Comparison of ENCODE assay signal across 21 mouse cellular contexts in genomic region chr2:130004046-130004445, GRCm38 (mm10). TPM values are rescaled to one million over a fixed set of nuclear protein-coding genes. Genes with fewer than 3 reads are reported as not detected.
DNase-seq lines count a peak whose midpoint lies in the region; ATAC-seq lines count a peak whose summit lies in the region.
"Had no signal": no experiment of that assay in that cellular context is flagged by ENCODE, and none has a peak within 500 bp of the region (broad histone marks: within the 10 kb centered on the region; RNA-seq: fewer than 3 reads in every experiment).

No protein-coding gene starts in this region.

- no peaks in the 10 kb centered on the region for H3K27me3 ChIP-seq in heart, embryonic 10.5 days (ENCODE audit: insufficient read depth, poor library complexity, severe bottlenecking)
- no peaks in the 10 kb centered on the region for H3K27me3 ChIP-seq in midbrain, embryonic 10.5 days (ENCODE audit: low read depth, poor library complexity, severe bottlenecking)
- H3K27me3 ChIP-seq in midbrain, embryonic 11.5 days (ENCODE audit: control insufficient read depth, insufficient read depth, low read length) = no peaks in the 10 kb centered on the region
- H3K27me3 ChIP-seq: forebrain, embryonic 15.5 days; limb, embryonic 15.5 days; midbrain, embryonic 13.5 days had no signal

- H3K27ac ChIP-seq in heart, embryonic 10.5 days = no peak overlapping the region
- no peak overlapping the region for H3K27ac ChIP-seq in midbrain, embryonic 10.5 days (replicated peaks)
- no peak overlapping the region for H3K27ac ChIP-seq in midbrain, embryonic 11.5 days (ENCODE audit: low read depth, low read length)
- H3K27ac ChIP-seq: forebrain, embryonic 15.5 days; hindbrain, embryonic 14.5 days; limb, embryonic 15.5 days; midbrain, embryonic 13.5 days had no signal

- no peaks in the 10 kb centered on the region; the same call in 1 of the 2 replicates for H3K4me1 ChIP-seq in heart, embryonic 10.5 days
- H3K4me1 ChIP-seq in midbrain, embryonic 10.5 days = peaks cover 3% of the 10 kb centered on the region; the same call in 1 of the 2 replicates
- no peaks in the 10 kb centered on the region for H3K4me1 ChIP-seq in midbrain, embryonic 11.5 days (ENCODE audit: control insufficient read depth, insufficient read depth, low read length)
- H3K4me1 ChIP-seq: forebrain, embryonic 15.5 days; limb, embryonic 15.5 days; midbrain, embryonic 13.5 days had no signal

- no peak overlapping the region for H3K4me2 ChIP-seq in midbrain, embryonic 11.5 days
- H3K4me2 ChIP-seq: forebrain, embryonic 15.5 days; hindbrain, embryonic 14.5 days; limb, embryonic 15.5 days; midbrain, embryonic 13.5 days had no signal

- H3K36me3 ChIP-seq in heart, embryonic 10.5 days = no peaks in the 10 kb centered on the region
- no peaks in the 10 kb centered on the region for H3K36me3 ChIP-seq in midbrain, embryonic 10.5 days
- no peaks in the 10 kb centered on the region for H3K36me3 ChIP-seq in midbrain, embryonic 11.5 days (ENCODE audit: control insufficient read depth, insufficient read depth, low read length)
- H3K36me3 ChIP-seq: forebrain, embryonic 15.5 days; limb, embryonic 15.5 days; midbrain, embryonic 13.5 days had no signal

- H3K9ac ChIP-seq in midbrain, embryonic 11.5 days (ENCODE audit: low read length) = no peak overlapping the region
- H3K9ac ChIP-seq: forebrain, embryonic 15.5 days; hindbrain, embryonic 14.5 days; limb, embryonic 15.5 days; midbrain, embryonic 13.5 days had no signal

- no peak for ATAC-seq in midbrain, embryonic 11.5 days (ENCODE audit: low FRiP score)
- ATAC-seq: forebrain, embryonic 15.5 days; intestine, embryonic 16.5 days; midbrain, embryonic 13.5 days had no signal

- 62% methylated on average over 4 of the region's 4 CpGs for WGBS in heart, embryonic 10.5 days
- WGBS in midbrain, embryonic 10.5 days = 91% methylated on average over 4 of the region's 4 CpGs
- 89% methylated on average over 4 of the region's 4 CpGs for WGBS in midbrain, embryonic 11.5 days

- no peak overlapping the region for H3K4me3 ChIP-seq in heart, embryonic 10.5 days
- no peak overlapping the region for H3K4me3 ChIP-seq in midbrain, embryonic 10.5 days
- H3K4me3 ChIP-seq in midbrain, embryonic 11.5 days (ENCODE audit: low read depth, low read length) = no peak overlapping the region
- H3K4me3 ChIP-seq: forebrain, embryonic 15.5 days; limb, embryonic 15.5 days; midbrain, embryonic 13.5 days; myocyte had no signal

- no peaks in the 10 kb centered on the region for H3K9me3 ChIP-seq in heart, embryonic 10.5 days
- no peaks in the 10 kb centered on the region for H3K9me3 ChIP-seq in midbrain, embryonic 10.5 days (replicated peaks)
- H3K9me3 ChIP-seq in midbrain, embryonic 11.5 days (ENCODE audit: control insufficient read depth, low read length) = no peaks in the 10 kb centered on the region
- H3K9me3 ChIP-seq: forebrain, embryonic 15.5 days; limb, embryonic 15.5 days; midbrain, embryonic 13.5 days had no signal

- intact Hi-C loops in heart, postnatal 36 days (cut with DNase I) = no loop called here

- peak; percentile 52 for DNase-seq in adrenal gland, postnatal 10 days
- DNase-seq in adrenal gland, adult 18-20 months (ENCODE audit: low spot score in 2 of 2) = no peak
- peak; percentile 3 to 6 for DNase-seq in heart, postnatal 36 days
- DNase-seq in heart, embryonic 10.5 days (ENCODE audit: low spot score) = no peak
- DNase-seq in midbrain, embryonic 10.5 days (ENCODE audit: low spot score) = peak; percentile 5
- no peak for DNase-seq in midbrain, embryonic 11.5 days (ENCODE audit: low spot score, missing footprints)
- DNase-seq in lung, postnatal 14 days = peak; percentile 3
- no peak for DNase-seq in embryo, embryonic 10.5 days (ENCODE audit: low spot score)
- DNase-seq: cerebellum, adult 2 months; embryo, embryonic 11 days; layer of hippocampus, adult 9-11 months; thymus, postnatal 4 days had no signal

RNA-seq across cellular contexts. Expression of gene Tgm3, which starts 8.1 kb away (rescaled TPM):
- total RNA-seq in adrenal gland, postnatal 10 days (2021) = under 1 TPM in 1 of 2 experiments, not detected in 1; 0.15 TPM
- 1 to 10 TPM in 1 of 2 experiments, under 1 TPM in 1; 0.10 to 5.3 TPM for total RNA-seq in adrenal gland, adult 18-20 months (2021)
- total RNA-seq in heart, postnatal 36 days (2021) = under 1 TPM in 1 of 2 experiments, not detected in 1; 0.11 TPM
- polyA plus RNA-seq in heart, embryonic 10.5 days (2016; fragmentation: Nextera tagmentation; extraction: Ambion mirVana) = not detected in 2 replicates
- not detected in 2 replicates for polyA plus RNA-seq in midbrain, embryonic 10.5 days (2016; fragmentation: Nextera tagmentation; extraction: Ambion mirVana)
- not detected in 2 replicates for polyA plus RNA-seq in midbrain, embryonic 11.5 days (2014; fragmentation: Nextera tagmentation; extraction: Ambion mirVana)
- total RNA-seq: CH12.LX; gastrocnemius, adult 18-20 months had no signal
- polyA plus RNA-seq: forebrain, embryonic 15.5 days; heart, embryonic 14.5 days; midbrain, embryonic 13.5 days; myocyte had no signal

Comparison
In these comparisons a context has a peak if more than half of its experiments do, and no peak if none do; other contexts are left out.
1. DNase-seq: peak in adrenal gland, postnatal 10 days (single experiment), heart, postnatal 36 days (2 of 2), midbrain, embryonic 10.5 days (single experiment) and lung, postnatal 14 days (single experiment); none in adrenal gland, adult 18-20 months (0 of 2), heart, embryonic 10.5 days (single experiment), midbrain, embryonic 11.5 days (single experiment) and embryo, embryonic 10.5 days (single experiment).